Mouse (Mus musculus): Measurements from ENCODE around the gene Trim12a. TPM values are rescaled to one million over a fixed set of nuclear protein-coding genes. Genes with fewer than 3 reads are reported as not detected.
A peak's percentile ranks its signal among the peaks of the same experiment; 100 is the strongest.
"Not testable (repeated sequence)": the region's sequence is repeated elsewhere in the genome, so short reads cannot be mapped to it uniquely, and the experiment has no call there.

Gene Trim12a
- polyA plus RNA-seq (2021) = 2.1 TPM

DNA sequence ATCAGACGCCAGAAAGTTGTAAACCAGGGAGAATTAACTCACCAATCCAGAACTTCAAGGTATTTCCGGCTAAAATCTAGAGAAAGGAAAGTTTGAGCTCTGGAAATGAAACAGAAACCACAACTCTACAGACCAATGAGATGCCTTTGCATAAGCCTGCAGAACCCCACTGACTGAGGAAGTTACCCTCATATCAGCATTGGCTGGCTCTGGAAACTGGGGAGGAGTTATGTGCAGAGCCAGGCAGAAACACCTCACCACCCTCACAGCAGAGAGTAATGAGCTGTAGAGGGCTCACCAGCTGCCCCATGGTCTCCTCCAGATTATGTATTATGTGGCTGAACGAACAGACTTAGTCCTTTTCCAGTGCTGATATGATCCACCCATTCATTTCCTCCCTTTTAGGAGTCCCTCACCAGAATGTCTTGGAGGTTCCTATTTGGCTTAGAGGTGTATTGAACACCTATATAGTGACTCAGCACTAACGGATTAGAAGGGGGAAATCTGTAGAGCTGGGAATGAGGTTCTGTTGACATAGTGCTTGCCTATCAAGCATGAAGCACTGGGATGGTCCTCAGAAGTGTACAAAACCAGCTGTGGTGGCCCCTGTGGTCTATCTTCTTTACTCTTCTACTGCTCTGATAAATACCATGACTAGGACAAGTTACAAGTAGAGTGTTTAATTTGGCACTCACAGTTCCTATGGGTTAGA lies at the start of gene Trim12a:
TSS of gene Trim12a (minus strand) at position 98 of the 712 bp plus-strand sequence.
- ATAC-seq; H3K27me3 ChIP-seq; POLR2A ChIA-PET; CTCF ChIA-PET; in situ Hi-C loops (cut with MboI; ENCODE audit: low pct_unique_long_range_greater_than_20kb); DNase-seq (ENCODE audit: low read depth, low spot score): not testable (repeated sequence)

- ATAC-seq (peak; percentile 40), DNase-seq (ENCODE audit: low read depth, low spot score) (no peak)
- H3K27me3 ChIP-seq = no peaks in the 10 kb centered on the region
- ChIA-PET CTCF (no interaction called here), POLR2A (no interaction called here)
- no peak for TF ChIP-seq CTCF (IDR thresholded peaks at IDR 0.05)
- in situ Hi-C loops (cut with MboI; ENCODE audit: low pct_unique_long_range_greater_than_20kb) = no loop called here
These were observed 38.3 kb upstream of the Trim12a start for GRCm38 (mm10) chr7:104353600-104353967.

- CTCF ChIA-PET = interaction anchor here (0.9 kb wide), 1 partner anchor 16 kb away, joined by 3 read pairs; no protein-coding TSS in a partner anchor
- no peaks in the 10 kb centered on the region for H3K27me3 ChIP-seq
- DNase-seq (ENCODE audit: low read depth, low spot score) (peak; percentile 38), ATAC-seq (peak; percentile 100)
- POLR2A ChIA-PET = no interaction called here
- TF ChIP-seq CTCF (IDR thresholded peaks at IDR 0.05) = no peak
- in situ Hi-C loops (cut with MboI; ENCODE audit: low pct_unique_long_range_greater_than_20kb) = no loop called here
These were observed 37.7 kb upstream of the Trim12a start, which contains the start of gene Trim12c for GRCm38 (mm10) chr7:104352717-104353599. TSS of gene Trim12c (minus strand) at chr7:104353362.

- CTCF ChIA-PET; H3K27me3 ChIP-seq; in situ Hi-C loops (cut with MboI; ENCODE audit: low pct_unique_long_range_greater_than_20kb); ATAC-seq; DNase-seq (ENCODE audit: low read depth, low spot score); POLR2A ChIA-PET: not testable (repeated sequence)
These were observed 32.8 kb upstream of the Trim12a start for GRCm38 (mm10) chr7:104348043-104348442.

GRCm38 (mm10) chr7:104340744-104341143 lies 25.5 kb upstream of the Trim12a start:
- H3K27me3 ChIP-seq; in situ Hi-C loops (cut with MboI; ENCODE audit: low pct_unique_long_range_greater_than_20kb); DNase-seq (ENCODE audit: low read depth, low spot score); POLR2A ChIA-PET; CTCF ChIA-PET; ATAC-seq: not testable (repeated sequence)

DNA sequence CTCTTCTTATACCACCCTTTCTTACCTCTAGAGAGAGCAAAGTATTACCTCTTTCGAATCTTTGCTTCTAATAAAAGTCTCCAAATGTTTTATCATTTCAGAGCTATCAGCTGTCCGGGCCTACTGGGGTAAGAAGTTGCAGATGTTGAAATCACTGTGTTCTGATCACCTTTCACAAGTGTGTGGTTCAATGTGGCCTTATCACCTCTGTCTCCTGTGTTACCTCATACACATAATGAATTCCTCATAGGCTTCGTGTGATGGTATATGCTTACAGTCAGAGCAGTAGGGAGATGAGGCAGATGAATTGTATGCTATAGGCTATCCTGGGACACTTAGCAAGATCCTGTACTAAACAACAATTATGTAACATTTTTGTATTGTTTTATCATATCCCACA lies 20.3 kb upstream of the Trim12a start:
- ATAC-seq; CTCF ChIA-PET; in situ Hi-C loops (cut with MboI; ENCODE audit: low pct_unique_long_range_greater_than_20kb): not testable (repeated sequence)

GRCm38 (mm10) chr7:104329171-104329570 lies 13.9 kb upstream of the Trim12a start, which contains the start of gene Trim34b:
TSS of gene Trim34b (plus strand) at chr7:104329471.
- in situ Hi-C loops (cut with MboI; ENCODE audit: low pct_unique_long_range_greater_than_20kb); DNase-seq (ENCODE audit: low read depth, low spot score); CTCF ChIA-PET; ATAC-seq; POLR2A ChIA-PET; H3K27me3 ChIP-seq: not testable (repeated sequence)

More for the DNA sequence above, 20.3 kb upstream of the Trim12a start:
- POLR2A ChIA-PET; DNase-seq (ENCODE audit: low read depth, low spot score); H3K27me3 ChIP-seq: not testable (repeated sequence)

- POLR2A ChIA-PET = no interaction called here
- in situ Hi-C loops (cut with MboI; ENCODE audit: low pct_unique_long_range_greater_than_20kb) = loop anchor here (5.0 kb wide), 1 partner anchor 40 kb away; no protein-coding TSS in a partner anchor
- no peak for TF ChIP-seq CTCF (IDR thresholded peaks at IDR 0.05)
- CTCF ChIA-PET = no interaction called here
- ATAC-seq = no peak
- H3K27me3 ChIP-seq = no peaks in the 10 kb centered on the region
- DNase-seq (ENCODE audit: low read depth, low spot score) = no peak
These were observed 6.8 kb upstream of the Trim12a start for GRCm38 (mm10) chr7:104322028-104322427.

- ATAC-seq = no peak
- no peaks in the 10 kb centered on the region for H3K27me3 ChIP-seq
- DNase-seq (ENCODE audit: low read depth, low spot score) = no peak
- CTCF ChIA-PET = no interaction called here
- POLR2A ChIA-PET = no interaction called here
- in situ Hi-C loops (cut with MboI; ENCODE audit: low pct_unique_long_range_greater_than_20kb) = no loop called here
- TF ChIP-seq CTCF (IDR thresholded peaks at IDR 0.05) = no peak
These were observed 391 bp downstream of the Trim12a start for GRCm38 (mm10) chr7:104314796-104315353.

DNA sequence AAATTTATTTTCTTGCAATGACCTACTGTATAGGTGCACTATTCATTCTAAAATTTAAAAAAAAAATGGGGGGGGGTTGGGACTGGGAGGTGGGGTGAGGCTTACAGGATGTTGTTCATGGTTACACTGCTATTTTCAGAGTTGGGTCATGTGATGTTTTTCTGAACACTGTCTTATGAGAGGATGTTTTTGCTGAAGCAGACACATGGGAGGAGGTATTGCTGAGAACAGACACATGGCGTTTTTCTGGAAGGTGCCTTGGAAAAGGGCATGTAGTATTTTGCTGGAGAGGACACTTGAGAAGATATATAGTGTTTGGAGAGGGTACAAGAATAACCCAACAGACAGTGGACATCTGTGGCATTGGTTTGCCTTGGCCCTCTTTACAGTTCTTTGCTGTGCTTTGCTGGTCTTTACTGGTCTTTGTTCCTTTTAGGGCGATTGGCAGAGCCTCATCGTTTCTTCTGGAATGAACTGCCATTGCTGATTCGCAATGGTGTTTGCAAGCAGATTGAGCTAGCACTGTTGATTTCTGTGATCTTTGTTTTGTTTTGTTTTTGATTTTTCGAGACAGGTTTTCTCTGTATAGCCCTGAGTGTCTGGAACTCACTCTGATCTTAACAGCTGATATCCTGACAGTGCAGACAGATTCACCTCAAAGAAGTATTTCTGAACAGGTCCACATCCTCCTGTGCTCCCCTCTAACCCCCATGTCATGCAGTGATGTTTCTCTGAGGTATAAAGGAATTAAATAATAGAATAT lies 23.4 kb downstream of the Trim12a start:
- POLR2A ChIA-PET = no interaction called here
- in situ Hi-C loops (cut with MboI; ENCODE audit: low pct_unique_long_range_greater_than_20kb) = no loop called here
- CTCF ChIA-PET = no interaction called here

More for the DNA sequence above, 23.4 kb downstream of the Trim12a start:
- ATAC-seq (no peak), DNase-seq (ENCODE audit: low read depth, low spot score) (no peak)
- no peak for TF ChIP-seq CTCF (IDR thresholded peaks at IDR 0.05)
- no peaks in the 10 kb centered on the region for H3K27me3 ChIP-seq
